Mouse (Mus musculus) limb, embryonic 15.5 days (tissue): ENCODE measurements at regions not wholly inside any gene's neighbourhood (a gene's known extent, or its start where the extent isn't known, plus 50 kb on each side); places are given as distances from the start of the nearest gene placed in this dataset.
"Not testable (repeated sequence)": the region's sequence is repeated elsewhere in the genome, so short reads cannot be mapped to it uniquely, and the experiment has no call there.

Source experiments
- ATAC-seq: fragments of 200-750 bp; cut with Nextera tagmentation; 2 replicates; pipeline ENCODE4 v1.8.0; 2017; ENCODE audit warnings: low read depth, moderate TSS enrichment; ENCODE audit not compliant: insufficient number of reproducible peaks, low FRiP score, low TSS enrichment
- H3K27ac ChIP-seq: fragments of 300-500 bp; sonication (generic); 2 replicates; pipeline ENCODE4 v1.5.1; 2015; ENCODE audit warnings: moderate library complexity, mild to moderate bottlenecking, inconsistent platforms
- H3K27me3 ChIP-seq: fragments of 300-500 bp; sonication (generic); 2 replicates; pipeline ENCODE4 v1.6.1; 2015; ENCODE audit warnings: inconsistent platforms
- H3K36me3 ChIP-seq: fragments of 300-500 bp; sonication (generic); 2 replicates; pipeline ENCODE4 v1.6.1; 2015; ENCODE audit warnings: inconsistent platforms
- H3K4me1 ChIP-seq: fragments of 300-500 bp; sonication (generic); 2 replicates; pipeline ENCODE4 v1.6.1; 2015; ENCODE audit warnings: inconsistent platforms
- H3K4me2 ChIP-seq: fragments of 300-500 bp; sonication (generic); 2 replicates; pipeline ENCODE4 v1.6.1; 2015; ENCODE audit warnings: mild to moderate bottlenecking, inconsistent platforms
- H3K4me3 ChIP-seq: fragments of 300-500 bp; sonication (generic); 2 replicates; pipeline ENCODE4 v1.5.1; 2015; ENCODE audit warnings: mild to moderate bottlenecking, inconsistent platforms
- H3K9ac ChIP-seq: fragments of 300-500 bp; sonication (generic); 2 replicates; pipeline ENCODE4 v1.6.1; 2015; ENCODE audit warnings: inconsistent platforms
- H3K9me3 ChIP-seq: fragments of 300-500 bp; sonication (generic); 2 replicates; pipeline ENCODE4 v1.6.1; 2016; ENCODE audit warnings: inconsistent platforms
- WGBS: fragments of 180-500 bp; shearing (Covaris S2); methylation state at CpG from one replicate; pipeline ENCODE4 v1.1.7; 2015; 5-methylcytosine and 5-hydroxymethylcytosine counted together

DNA sequence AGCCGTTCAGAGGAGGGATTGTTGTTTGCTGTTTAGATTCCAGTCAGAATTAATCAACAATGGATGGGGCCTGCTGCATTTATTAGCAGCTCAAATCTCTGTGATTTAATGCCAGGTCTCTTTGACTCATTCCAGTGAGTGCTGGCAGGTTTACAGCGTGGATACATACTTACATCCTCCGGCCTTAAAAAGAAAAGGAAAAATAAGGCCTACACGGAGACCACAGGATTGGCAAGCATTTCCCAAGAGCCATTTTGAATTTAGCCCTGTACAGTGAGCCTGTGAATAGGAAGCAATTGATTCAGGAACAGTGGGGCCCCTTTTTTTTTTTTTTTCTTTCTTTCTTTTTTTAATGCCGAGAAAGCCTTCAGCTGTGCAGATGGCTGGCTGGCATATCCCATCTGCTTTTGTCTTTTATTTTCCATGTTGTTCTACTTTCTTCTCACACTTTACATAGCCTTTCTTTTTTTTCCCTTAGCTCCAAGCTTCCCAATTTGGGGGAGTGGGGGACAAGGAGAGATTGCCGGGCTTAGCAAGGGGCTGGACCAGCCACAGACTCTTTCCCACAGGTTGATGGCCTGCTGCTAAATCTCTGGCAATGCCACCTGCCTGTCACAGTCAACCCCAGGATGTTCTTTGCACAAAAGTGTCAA is 92.6 kb upstream of the Gm5148 start:
- no peak overlapping the region for H3K9ac ChIP-seq
- no peak overlapping the region for H3K4me2 ChIP-seq
- H3K36me3 ChIP-seq = no peaks in the 10 kb centered on the region
- H3K27ac ChIP-seq = no peak overlapping the region
- H3K9me3 ChIP-seq = no peaks in the 10 kb centered on the region
- H3K4me3 ChIP-seq = no peak overlapping the region
- no peaks in the 10 kb centered on the region for H3K27me3 ChIP-seq
- WGBS = 20% methylated on average over 6 of the region's 6 CpGs
- ATAC-seq = 0 out of 2 replicates have a peak, but pooled peaks have one; percentile 40
- H3K4me1 ChIP-seq = peaks cover 7% of the 10 kb centered on the region; the same call in 1 of the 2 replicates

DNA sequence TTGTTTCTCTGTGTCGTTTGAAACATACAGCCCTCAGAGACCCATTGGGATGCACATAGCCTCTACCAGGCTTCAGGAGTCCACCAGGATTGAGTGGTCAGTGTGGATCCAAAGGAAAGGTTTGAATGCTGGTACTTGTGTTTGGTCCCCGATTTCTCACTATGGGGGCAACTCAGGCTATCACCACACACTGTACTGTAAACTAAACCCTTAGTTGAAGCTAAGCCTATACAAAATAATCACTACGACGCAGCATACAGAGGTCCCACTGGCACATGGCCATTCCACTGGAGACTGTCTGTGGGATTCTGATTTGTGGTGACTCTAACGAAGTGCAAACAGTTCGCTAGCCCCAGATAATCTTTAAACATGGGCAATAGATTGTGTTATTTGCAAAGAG is 91.5 kb upstream of the Gm5148 start:
- no peak for ATAC-seq
- WGBS = 93% methylated on average over 6 of the region's 6 CpGs
- H3K36me3 ChIP-seq = no peaks in the 10 kb centered on the region
- no peak overlapping the region for H3K9ac ChIP-seq
- H3K4me1 ChIP-seq = peaks cover 7% of the 10 kb centered on the region; the same call in 1 of the 2 replicates
- H3K27me3 ChIP-seq = no peaks in the 10 kb centered on the region
- no peak overlapping the region for H3K4me2 ChIP-seq
- no peak overlapping the region for H3K27ac ChIP-seq
- H3K9me3 ChIP-seq = no peaks in the 10 kb centered on the region
- no peak overlapping the region for H3K4me3 ChIP-seq

DNA sequence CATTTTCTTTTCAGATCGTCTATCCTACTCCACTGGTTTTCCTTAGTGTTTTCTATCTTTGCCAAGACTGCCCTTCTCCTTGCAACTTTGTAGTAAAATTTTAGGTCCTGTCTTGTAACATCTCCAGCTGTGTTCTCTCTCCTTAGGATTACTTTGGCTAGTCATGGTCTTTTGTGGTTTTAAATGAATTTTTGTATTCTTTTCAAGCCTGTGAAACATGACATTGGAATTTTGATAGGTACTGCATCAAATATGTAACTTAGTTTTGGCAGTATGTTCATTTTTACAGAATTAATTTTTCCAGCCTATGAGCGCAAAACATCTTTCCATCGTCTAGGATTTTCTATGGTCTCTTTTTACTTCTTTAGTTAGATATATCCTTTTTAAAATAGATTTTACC is 88.6 kb upstream of the Gm5148 start:
- WGBS = 62% methylated on average over 3 of the region's 3 CpGs
- H3K27me3 ChIP-seq = no peaks in the 10 kb centered on the region

DNA sequence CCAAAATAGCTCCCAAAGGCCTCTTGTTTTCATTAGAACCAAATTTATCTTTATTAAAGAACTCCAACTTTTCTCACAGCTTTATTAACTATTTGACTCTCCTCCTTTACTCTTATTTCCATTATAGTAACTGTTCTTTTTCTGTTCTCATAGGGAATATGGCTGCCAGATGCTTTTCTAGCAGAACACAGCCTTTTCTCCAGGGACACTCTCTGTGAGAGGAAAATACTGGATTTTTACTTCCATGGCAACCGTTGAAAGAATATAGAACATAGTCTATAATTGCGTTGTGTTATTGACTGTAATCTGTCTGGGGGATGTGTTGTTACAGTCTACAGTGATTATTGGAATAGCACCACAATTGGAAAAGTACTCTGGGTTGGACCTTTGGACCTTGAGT is 87.1 kb upstream of the Gm5148 start:
- Histone ChIP-seq H3K36me3 (no peaks in the 10 kb centered on the region), H3K9ac (no peak overlapping the region), H3K9me3 (no peaks in the 10 kb centered on the region), H3K4me2 (no peak overlapping the region), H3K4me1 (no peaks in the 10 kb centered on the region), H3K27me3 (no peaks in the 10 kb centered on the region), H3K4me3 (no peak overlapping the region), H3K27ac (no peak overlapping the region)
- no peak for ATAC-seq
- WGBS = 54% methylated on average over 2 of the region's 2 CpGs

More for the DNA sequence above, 88.6 kb upstream of the Gm5148 start:
- Histone ChIP-seq H3K4me3 (no peak overlapping the region), H3K27ac (no peak overlapping the region), H3K9me3 (no peaks in the 10 kb centered on the region), H3K4me2 (no peak overlapping the region), H3K4me1 (peaks cover 7% of the 10 kb centered on the region; the same call in 1 of the 2 replicates), H3K36me3 (no peaks in the 10 kb centered on the region), H3K9ac (no peak overlapping the region)
- no peak for ATAC-seq

DNA sequence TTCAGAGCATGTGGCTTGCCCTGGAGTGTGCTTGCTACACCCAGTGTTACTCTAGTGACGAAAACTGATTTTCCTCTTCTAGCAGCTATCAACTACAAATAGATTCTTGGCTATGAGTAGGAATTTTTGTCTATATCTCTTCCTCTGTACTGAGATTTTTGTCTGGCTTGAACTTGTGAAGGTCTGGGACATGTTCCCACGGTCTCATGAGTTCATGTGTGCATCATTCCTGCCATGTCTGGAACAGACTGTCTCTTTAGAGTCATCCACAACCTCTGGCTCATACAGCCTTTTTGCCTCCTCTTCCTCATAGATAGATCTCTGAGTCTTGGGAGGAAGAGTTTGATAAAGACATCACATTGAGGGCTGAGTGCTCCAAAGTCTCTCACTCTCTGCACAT is 86.5 kb upstream of the Gm5148 start:
- Histone ChIP-seq H3K4me1 (peaks cover 2% of the 10 kb centered on the region), H3K27ac (no peak overlapping the region; the same call in 1 of the 2 replicates), H3K9me3 (no peaks in the 10 kb centered on the region), H3K9ac (no peak overlapping the region), H3K36me3 (no peaks in the 10 kb centered on the region), H3K4me3 (no peak overlapping the region), H3K4me2 (no peak overlapping the region), H3K27me3 (no peaks in the 10 kb centered on the region)
- 88% methylated on average over 2 of the region's 2 CpGs for WGBS
- no peak for ATAC-seq

DNA sequence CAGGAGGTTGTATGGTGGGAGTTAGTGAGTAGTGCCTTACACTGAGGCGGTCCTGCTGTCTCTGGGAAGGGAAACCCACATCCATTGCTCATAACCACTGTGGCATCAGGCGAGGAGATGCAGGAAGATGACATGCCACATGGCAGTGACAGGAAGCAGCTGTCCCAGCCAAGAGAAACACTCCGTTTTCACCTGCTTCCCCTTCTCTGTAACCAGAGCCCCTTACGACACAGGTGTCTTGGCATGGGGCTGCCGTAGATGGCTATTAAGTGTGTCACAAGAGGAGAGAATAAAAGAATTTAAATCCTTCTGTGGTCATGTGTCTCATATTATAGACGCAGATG is 81.5 kb upstream of the Gm5148 start:
- H3K4me2 ChIP-seq = no peak overlapping the region
- 17% methylated on average over 6 of the region's 6 CpGs for WGBS
- H3K4me3 ChIP-seq = no peak overlapping the region
- no peaks in the 10 kb centered on the region for H3K27me3 ChIP-seq
- H3K27ac ChIP-seq = peak overlapping the region; percentile 65
- no peaks in the 10 kb centered on the region for H3K36me3 ChIP-seq
- no peak overlapping the region for H3K9ac ChIP-seq
- H3K9me3 ChIP-seq = no peaks in the 10 kb centered on the region
- peak; percentile 55; the same call in 1 of the 2 replicates for ATAC-seq
- peaks cover 19% of the 10 kb centered on the region for H3K4me1 ChIP-seq

DNA sequence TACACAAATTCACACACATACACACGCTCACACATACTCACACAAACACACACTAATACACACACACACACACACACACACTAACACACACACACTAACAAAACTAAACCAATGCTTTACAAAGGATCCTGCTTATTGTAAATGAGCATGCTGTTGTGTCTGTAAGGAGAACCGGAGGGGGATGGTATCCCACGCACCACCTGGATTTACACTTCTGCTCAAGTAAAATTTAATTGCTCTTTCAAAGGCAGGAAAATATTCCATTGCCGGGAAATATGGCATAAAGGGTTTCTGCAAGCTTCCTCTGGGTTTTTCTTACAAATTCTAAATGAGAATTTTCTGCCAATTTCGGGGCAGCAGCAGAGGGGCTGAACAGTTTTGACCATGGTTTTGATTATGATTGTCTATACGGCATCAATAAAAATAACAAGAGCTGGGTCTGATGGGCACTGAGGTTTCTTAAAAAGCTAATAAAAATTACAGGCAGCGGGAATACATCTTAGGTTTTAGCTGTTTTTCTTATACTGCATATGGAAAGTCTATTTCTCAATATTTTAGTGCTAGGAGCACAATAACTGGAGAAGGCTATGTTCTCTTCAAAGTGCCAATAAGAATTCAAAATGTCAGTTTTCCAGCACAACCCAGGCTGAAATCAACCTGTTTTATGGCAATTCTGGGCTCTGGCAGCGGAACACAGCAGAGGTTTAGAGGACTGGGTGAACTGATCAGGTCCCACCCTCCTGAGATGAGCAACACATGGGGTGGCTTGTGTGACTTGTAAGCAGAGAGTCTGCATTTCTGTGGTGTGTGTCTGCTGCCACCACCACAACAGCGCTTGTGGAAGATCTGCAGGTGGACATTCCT is 80.9 kb upstream of the Gm5148 start:
- ATAC-seq = peak; percentile 22; the same call in 1 of the 2 replicates
- Histone ChIP-seq H3K27me3 (no peaks in the 10 kb centered on the region), H3K4me3 (no peak overlapping the region), H3K4me2 (no peak overlapping the region), H3K36me3 (no peaks in the 10 kb centered on the region), H3K9ac (no peak overlapping the region), H3K9me3 (no peaks in the 10 kb centered on the region), H3K4me1 (peaks cover 19% of the 10 kb centered on the region), H3K27ac (peak overlapping the region; percentile 65)
- WGBS = 30% methylated on average over 9 of the region's 9 CpGs

DNA sequence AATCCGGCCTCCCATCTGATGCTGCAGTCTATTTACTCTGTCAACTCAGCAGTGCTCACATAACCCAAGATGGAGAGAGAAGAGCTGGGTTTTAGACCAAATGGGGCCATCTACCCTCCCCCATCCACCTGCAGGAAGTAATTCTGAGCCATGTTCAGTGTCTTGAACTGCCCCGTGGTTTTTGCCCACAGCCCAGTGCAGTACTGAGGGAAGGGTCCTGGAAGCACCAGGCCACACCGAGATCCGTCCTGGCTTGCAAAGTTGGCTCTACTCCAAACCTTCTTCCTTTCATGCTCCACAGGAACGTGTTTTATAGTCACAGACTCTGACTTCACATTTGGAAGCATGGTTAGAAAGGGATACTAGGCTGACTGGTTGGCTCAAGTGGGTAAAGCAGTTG is 80.0 kb upstream of the Gm5148 start:
- Histone ChIP-seq H3K4me1 (peaks cover 19% of the 10 kb centered on the region), H3K36me3 (no peaks in the 10 kb centered on the region), H3K9ac (no peak overlapping the region), H3K27ac (peak overlapping the region; percentile 57), H3K27me3 (no peaks in the 10 kb centered on the region), H3K9me3 (no peaks in the 10 kb centered on the region), H3K4me3 (no peak overlapping the region), H3K4me2 (no peak overlapping the region)
- 16% methylated on average over 5 of the region's 5 CpGs for WGBS
- no peak for ATAC-seq

DNA sequence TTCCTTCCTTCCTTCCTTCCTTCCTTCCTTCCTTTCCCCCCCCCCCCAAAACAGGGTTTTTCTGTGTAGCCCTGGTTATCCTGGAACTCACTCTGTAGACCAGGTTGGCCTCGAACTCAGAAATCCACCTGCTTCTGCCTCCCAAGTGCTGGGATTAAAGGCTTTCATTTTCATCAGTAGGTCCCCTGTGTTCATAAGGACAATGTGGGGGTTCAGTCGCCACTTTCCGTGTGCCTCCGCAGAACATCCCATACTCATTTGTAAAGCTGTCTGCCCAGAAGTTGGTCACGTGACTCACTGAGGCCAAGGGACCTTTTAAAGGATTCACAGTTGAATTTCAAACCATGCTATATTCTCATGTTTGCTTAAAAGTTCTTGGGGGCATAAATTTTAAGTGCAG is 79.5 kb upstream of the Gm5148 start:
- ATAC-seq, H3K36me3 ChIP-seq, H3K9me3 ChIP-seq, H3K27me3 ChIP-seq, H3K4me3 ChIP-seq, H3K9ac ChIP-seq, H3K4me2 ChIP-seq: not testable (repeated sequence)
- Histone ChIP-seq H3K27ac (peak overlapping the region; percentile 57; the same call in 1 of the 2 replicates), H3K4me1 (peaks cover 19% of the 10 kb centered on the region)
- WGBS = 88% methylated on average over 5 of the region's 5 CpGs

DNA sequence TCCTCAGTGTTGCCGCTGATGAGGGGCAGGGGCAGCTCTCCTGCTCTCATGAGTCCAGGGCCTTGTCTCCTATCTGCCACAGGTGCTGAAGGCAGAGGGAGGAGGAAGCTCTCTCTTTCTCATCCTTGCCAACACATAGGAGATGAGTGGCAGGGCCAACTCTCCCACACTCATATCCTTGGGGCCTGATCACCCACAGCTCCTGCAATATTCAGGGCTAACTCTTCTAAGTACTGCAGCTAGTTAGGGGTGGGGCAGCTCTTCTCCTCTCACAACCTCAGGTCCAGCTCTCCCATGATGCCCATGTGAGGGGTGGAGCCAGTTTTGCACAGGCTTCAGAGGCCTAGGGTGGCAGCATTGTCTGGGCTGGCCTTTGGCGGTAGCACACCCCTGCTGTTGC is 77.3 kb upstream of the Gm5148 start:
- Histone ChIP-seq H3K27ac (no peak overlapping the region), H3K9me3 (no peaks in the 10 kb centered on the region), H3K36me3 (no peaks in the 10 kb centered on the region), H3K4me1 (peaks cover 19% of the 10 kb centered on the region), H3K4me2 (no peak overlapping the region), H3K27me3 (no peaks in the 10 kb centered on the region), H3K9ac (no peak overlapping the region), H3K4me3 (no peak overlapping the region)
- 83% methylated on average over 2 of the region's 2 CpGs for WGBS
- no peak for ATAC-seq

DNA sequence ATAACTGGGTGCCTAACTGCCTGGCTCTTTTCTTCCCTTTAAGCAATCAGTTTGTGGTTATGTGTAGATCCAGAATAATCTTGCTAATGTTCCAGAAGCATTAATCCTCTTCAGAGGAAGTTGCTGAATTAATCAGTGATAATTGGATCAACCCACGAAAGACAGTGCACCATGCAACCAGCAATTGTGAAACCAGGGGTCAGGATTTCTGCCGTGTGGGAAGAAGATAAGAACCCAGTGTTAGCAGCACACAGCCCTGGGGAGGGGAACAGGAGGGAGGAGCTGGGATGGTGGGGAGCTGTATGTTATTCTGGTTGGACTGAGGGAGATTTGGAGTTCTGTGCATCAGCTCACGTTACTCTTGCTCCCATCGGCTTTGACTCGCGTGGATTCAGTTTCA is 75.5 kb upstream of the Gm5148 start:
- 58% methylated on average over 6 of the region's 6 CpGs for WGBS

DNA sequence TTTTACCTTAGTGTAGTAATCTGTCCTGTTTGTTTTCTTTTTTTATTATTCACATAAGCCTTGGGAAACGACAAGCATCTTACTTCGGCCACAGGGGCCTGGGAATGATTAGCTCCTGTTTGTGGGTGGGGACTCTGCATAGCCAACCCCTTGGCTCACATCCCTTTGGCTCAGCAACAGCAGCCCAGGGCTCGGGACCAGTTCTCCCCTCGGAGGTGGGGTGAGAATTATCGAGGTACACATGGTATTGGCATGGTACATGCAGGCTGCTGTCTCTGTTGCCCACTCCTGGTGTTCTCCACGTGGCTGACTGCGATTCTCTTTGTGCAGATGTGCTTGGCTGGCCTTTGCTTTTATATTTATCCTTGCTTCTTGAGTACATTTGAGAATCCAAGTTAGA is 65.4 kb upstream of the Gm5148 start:
- Histone ChIP-seq H3K4me2 (no peak overlapping the region), H3K36me3 (no peaks in the 10 kb centered on the region), H3K27me3 (no peaks in the 10 kb centered on the region), H3K9me3 (no peaks in the 10 kb centered on the region), H3K4me3 (no peak overlapping the region), H3K9ac (no peak overlapping the region), H3K4me1 (peaks cover 38% of the 10 kb centered on the region), H3K27ac (peak overlapping the region; percentile 84)
- 23% methylated on average over 7 of the region's 7 CpGs for WGBS
- ATAC-seq = no peak

More for the DNA sequence above, 75.5 kb upstream of the Gm5148 start:
- Histone ChIP-seq H3K9ac (no peak overlapping the region), H3K4me3 (no peak overlapping the region), H3K4me2 (no peak overlapping the region), H3K27ac (no peak overlapping the region), H3K4me1 (peaks cover 9% of the 10 kb centered on the region), H3K36me3 (no peaks in the 10 kb centered on the region), H3K27me3 (no peaks in the 10 kb centered on the region), H3K9me3 (no peaks in the 10 kb centered on the region)
- ATAC-seq = no peak
